Comparison of ENCODE assay signal across 8 mouse cellular contexts in the genomic region with DNA sequence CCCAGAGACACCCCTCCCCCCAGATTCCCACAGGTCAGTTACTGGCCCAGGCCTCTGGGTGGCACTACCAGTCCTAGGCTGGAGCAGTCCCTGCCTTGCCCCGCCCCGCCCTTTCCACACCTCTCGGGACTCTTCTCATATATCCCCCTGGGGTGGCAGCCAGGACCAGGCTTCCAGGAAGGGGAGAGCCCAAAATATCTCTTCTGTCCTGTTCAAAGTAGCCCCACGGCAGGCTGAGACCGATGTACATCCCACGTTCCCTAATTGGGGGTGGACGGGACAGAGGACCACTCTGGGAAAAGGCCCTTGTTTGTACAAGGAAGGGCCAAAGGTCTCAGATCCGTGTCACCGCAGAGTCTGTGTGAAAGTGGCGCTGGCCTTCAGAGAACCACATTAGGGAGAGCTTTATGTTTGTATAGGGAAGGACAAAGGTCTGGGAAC. TPM values are rescaled to one million over a fixed set of nuclear protein-coding genes. Genes with fewer than 3 reads are reported as not detected.
DNase-seq lines count a peak whose midpoint lies in the region; ATAC-seq and TF ChIP-seq lines count a peak whose summit lies in the region.

No protein-coding gene starts in this region.

- H3K9me3 ChIP-seq in E14TG2a.4 (ENCODE audit: low read length) = no peaks in the 10 kb centered on the region
- H3K9me3 ChIP-seq in embryonic facial prominence, embryonic 12.5 days = no peaks in the 10 kb centered on the region
- no peaks in the 10 kb centered on the region for H3K9me3 ChIP-seq in liver, postnatal 0 days (ENCODE audit: low read length)

- no peak for TF ChIP-seq POLR2A in testis, adult 2 months (IDR thresholded peaks at IDR 0.05; ENCODE audit: control insufficient read depth, low read depth, low read length)

- peak overlapping the region; percentile 77 for H3K27ac ChIP-seq in embryonic facial prominence, embryonic 12.5 days
- peak overlapping the region; percentile 62 for H3K27ac ChIP-seq in liver, postnatal 0 days (ENCODE audit: low read depth)
- no peak overlapping the region for H3K27ac ChIP-seq in testis, adult 2 months (ENCODE audit: control insufficient read depth, insufficient read depth, low read depth, low read length)

- peak; percentile 8 for DNase-seq in cerebellum, adult 9-10 months
- no peak for DNase-seq in cerebellum, adult 11-12 months
- peak; percentile 29 for DNase-seq in induced T-regulatory cell, adult 2 months (ENCODE audit: low read depth)
- peak; percentile 84 for DNase-seq in liver, postnatal 0 days
- no peak for DNase-seq in T-cell, adult 2 months (ENCODE audit: low spot score)

- H3K4me2 ChIP-seq in embryonic facial prominence, embryonic 12.5 days (replicated peaks) = peak overlapping the region; percentile 24; the same call in 1 of the 2 replicates
- 0 out of 2 replicates have a peak overlapping the region, but pooled peaks have one; percentile 7 for H3K4me2 ChIP-seq in liver, postnatal 0 days (ENCODE audit: low read depth, low read length)

- H3K9ac ChIP-seq in embryonic facial prominence, embryonic 12.5 days = no peak overlapping the region
- H3K9ac ChIP-seq in liver, postnatal 0 days (replicated peaks) = no peak overlapping the region

- H3K27me3 ChIP-seq in E14TG2a.4 (ENCODE audit: insufficient read depth, low read length) = peaks cover 74% of the 10 kb centered on the region
- no peaks in the 10 kb centered on the region for H3K27me3 ChIP-seq in embryonic facial prominence, embryonic 12.5 days
- no peaks in the 10 kb centered on the region for H3K27me3 ChIP-seq in liver, postnatal 0 days (ENCODE audit: insufficient read depth, low read length)
- H3K27me3 ChIP-seq in testis, adult 2 months (ENCODE audit: control insufficient read depth, insufficient read depth, low read length) = no peaks in the 10 kb centered on the region

- 6% methylated on average over 10 of the region's 10 CpGs for WGBS in embryonic facial prominence, embryonic 12.5 days
- WGBS in liver, postnatal 0 days (ENCODE audit: insufficient replicate concordance) = 12% methylated on average over 10 of the region's 10 CpGs

- TF ChIP-seq EP300 in liver, postnatal 0 days (IDR thresholded peaks at IDR 0.05; ENCODE audit: low read depth) = no peak

- H3K4me1 ChIP-seq in E14TG2a.4 (replicated peaks; ENCODE audit: low read depth, low read length) = peaks cover 17% of the 10 kb centered on the region
- H3K4me1 ChIP-seq in embryonic facial prominence, embryonic 12.5 days = peaks cover 50% of the 10 kb centered on the region
- H3K4me1 ChIP-seq in liver, postnatal 0 days (ENCODE audit: insufficient read depth) = peaks cover 31% of the 10 kb centered on the region
- H3K4me1 ChIP-seq in testis, adult 2 months (ENCODE audit: control insufficient read depth, insufficient read depth, low read length) = peaks cover 7% of the 10 kb centered on the region; the same call in 1 of the 2 replicates

- no peaks in the 10 kb centered on the region for H3K36me3 ChIP-seq in E14TG2a.4 (ENCODE audit: insufficient read depth, low read length)
- H3K36me3 ChIP-seq in embryonic facial prominence, embryonic 12.5 days = no peaks in the 10 kb centered on the region
- no peaks in the 10 kb centered on the region for H3K36me3 ChIP-seq in liver, postnatal 0 days (replicated peaks; ENCODE audit: insufficient read depth, low read length)
- H3K36me3 ChIP-seq in testis, adult 2 months (ENCODE audit: control insufficient read depth, insufficient read depth, low read length) = no peaks in the 10 kb centered on the region

- H3K4me3 ChIP-seq in E14TG2a.4 (replicated peaks; ENCODE audit: low read length) = no peak overlapping the region
- no peak overlapping the region for H3K4me3 ChIP-seq in embryonic facial prominence, embryonic 12.5 days
- no peak overlapping the region for H3K4me3 ChIP-seq in liver, postnatal 0 days (ENCODE audit: low read depth, low read length)
- H3K4me3 ChIP-seq in testis, adult 2 months (ENCODE audit: control insufficient read depth, low read depth, low read length) = no peak overlapping the region

- peak; percentile 10; the same call in 1 of the 2 replicates for TF ChIP-seq CTCF in E14TG2a.4 (conservative IDR thresholded peaks at IDR 0.05; ENCODE audit: low read length)
- TF ChIP-seq CTCF in liver, postnatal 0 days (IDR thresholded peaks at IDR 0.05; ENCODE audit: low read depth) = peak; percentile 79
- peak; percentile 12; the same call in 1 of the 2 replicates for TF ChIP-seq CTCF in testis, adult 2 months (IDR thresholded peaks at IDR 0.05; ENCODE audit: control insufficient read depth, insufficient read depth, insufficient replicate concordance, low read depth, low read length)

- peak; percentile 49; the same call in 1 of the 2 replicates for ATAC-seq in embryonic facial prominence, embryonic 12.5 days (ENCODE audit: insufficient number of reproducible peaks, insufficient read depth, low FRiP score, low TSS enrichment)
- peak; percentile 90 for ATAC-seq in liver, postnatal 0 days

RNA-seq across cellular contexts. Expression of a gene that starts 16.2 kb away (rescaled TPM):
- 316 and 347 TPM in 2 replicates for polyA plus RNA-seq in embryonic facial prominence, embryonic 12.5 days (2016; fragmentation: Nextera tagmentation; extraction: Ambion mirVana)
- polyA plus RNA-seq in liver, postnatal 0 days (2015; fragmentation: Nextera tagmentation; extraction: Ambion mirVana) = 50.7 and 52.1 TPM in 2 replicates
- 1.2 and 1.5 TPM in 2 replicates for polyA plus RNA-seq in testis, adult 2 months (2012; rRNA removed)

Comparison
In these comparisons a context has a peak if more than half of its experiments do, and no peak if none do; other contexts are left out.
1. DNase-seq: peak in cerebellum, adult 9-10 months (single experiment), induced T-regulatory cell, adult 2 months (single experiment) and liver, postnatal 0 days (single experiment); none in cerebellum, adult 11-12 months (single experiment) and T-cell, adult 2 months (single experiment).
2. CTCF ChIP-seq: peak in every context shown above with its lines; median percentile 79 in liver, postnatal 0 days; 12 in testis, adult 2 months; 10 in E14TG2a.4.
3. RNA of a gene that starts 16.2 kb away (polyA plus RNA-seq): 316 to 347 TPM in embryonic facial prominence, embryonic 12.5 days and 50.7 to 52.1 TPM in liver, postnatal 0 days; 1.2 to 1.5 TPM in testis, adult 2 months; every median in the first group is over 10 times any median in the second.